Mouse (Mus musculus) lung, postnatal 0 days (tissue): ENCODE results near the gene Calm4.

ENCODE experiments used
- CTCF ChIP-seq: IDR thresholded peaks from 2 replicates; pipeline ENCODE4 v1.5.1; 2016; ENCODE audit warnings: antibody characterized with exemption, mild to moderate bottlenecking
- EP300 ChIP-seq: IDR thresholded peaks from 2 replicates; pipeline ENCODE4 v1.6.1; 2016; ENCODE audit warnings: antibody characterized with exemption, mild to moderate bottlenecking, control low read depth

- TF ChIP-seq CTCF (no peak), EP300 (no peak)
Observed at GRCm38 (mm10) chr13:3799386-3799785, 38.2 kb upstream of the Calm4 start.
